ENCODE assay signal across 8 mouse cellular contexts in genomic region chr5:130256678-130257271, GRCm38 (mm10). TPM values are rescaled to one million over a fixed set of nuclear protein-coding genes. Genes with fewer than 3 reads are reported as not detected.
DNase-seq lines count a peak whose midpoint lies in the region; ATAC-seq and TF ChIP-seq lines count a peak whose summit lies in the region.

No protein-coding gene starts in this region.

- peak overlapping the region; percentile 76; the same call in 1 of the 2 replicates for H3K27ac ChIP-seq in heart, embryonic 11.5 days (ENCODE audit: low read depth, low read length)
- peak overlapping the region; percentile 86 for H3K27ac ChIP-seq in kidney, embryonic 16.5 days (ENCODE audit: low read length)
- H3K27ac ChIP-seq in liver, adult 2 months (replicated peaks; ENCODE audit: insufficient read depth, low read depth, low read length), result peak overlapping the region; percentile 42; the same call in 1 of the 2 replicates

- under 1% methylated on average over 25 of the region's 25 CpGs for WGBS in heart, embryonic 11.5 days (ENCODE audit: insufficient replicate concordance)
- whole genome bisulfite sequencing in kidney, embryonic 16.5 days, result under 1% methylated on average over 25 of the region's 25 CpGs
- under 1% methylated on average over 25 of the region's 25 CpGs for WGBS in liver, adult 2 months

- H3K9ac ChIP-seq in heart, embryonic 11.5 days (ENCODE audit: low read depth, low read length), result peak overlapping the region; percentile 81
- H3K9ac ChIP-seq in kidney, embryonic 16.5 days (replicated peaks; ENCODE audit: low read length), result peak overlapping the region; percentile 85
- peak overlapping the region; percentile 86 for H3K9ac ChIP-seq in liver, adult 2 months (ENCODE audit: low read depth, low read length)

- TF ChIP-seq CTCF in C2C12 (IDR thresholded peaks at IDR 0.05; ENCODE audit: control insufficient read depth, insufficient read depth, insufficient read length), result no peak
- TF ChIP-seq CTCF in brain, embryonic 14.5 days (IDR thresholded peaks at IDR 0.05; ENCODE audit: borderline replicate concordance, extremely low read depth, insufficient read depth, insufficient read length), result no peak
- TF ChIP-seq CTCF in liver, adult 2 months (IDR thresholded peaks at IDR 0.05; ENCODE audit: low read depth, low read length), result no peak

- peaks cover 24% of the 10 kb centered on the region for H3K36me3 ChIP-seq in C2C12 (ENCODE audit: control insufficient read depth, insufficient read depth)
- peaks cover 34% of the 10 kb centered on the region for H3K36me3 ChIP-seq in erythroblast, embryonic 14.5 days (ENCODE audit: control insufficient read depth)
- H3K36me3 ChIP-seq in heart, embryonic 11.5 days (ENCODE audit: control insufficient read depth, insufficient read depth, low read length), result peaks cover 5% of the 10 kb centered on the region
- H3K36me3 ChIP-seq in kidney, embryonic 16.5 days (ENCODE audit: insufficient read depth, low read length), result peaks cover 12% of the 10 kb centered on the region; the same call in 1 of the 2 replicates
- H3K36me3 ChIP-seq in liver, adult 2 months (ENCODE audit: control insufficient read depth, insufficient read depth, low read length), result peaks cover 18% of the 10 kb centered on the region; the same call in 1 of the 2 replicates
- peaks cover 19% of the 10 kb centered on the region for H3K36me3 ChIP-seq in myocyte (ENCODE audit: control insufficient read depth, insufficient read depth)
- no peaks in the 10 kb centered on the region; the same call in 1 of the 2 replicates for H3K36me3 ChIP-seq in splenic B cell, adult 2 months (ENCODE audit: control insufficient read depth, insufficient read depth, low read length, poor library complexity, severe bottlenecking)

- H3ac ChIP-seq in C2C12 (ENCODE audit: control insufficient read depth, insufficient read length, low read depth), result peak overlapping the region; percentile 97
- peak overlapping the region; percentile 38 for H3ac ChIP-seq in myocyte (ENCODE audit: control insufficient read depth, insufficient read length)

- H3K4me3 ChIP-seq in C2C12 (ENCODE audit: insufficient read depth, poor library complexity, severe bottlenecking), result peak overlapping the region; percentile 50
- H3K4me3 ChIP-seq in erythroblast, embryonic 14.5 days (replicated peaks), result peak overlapping the region; percentile 92
- peak overlapping the region; percentile 78 for H3K4me3 ChIP-seq in heart, embryonic 11.5 days (ENCODE audit: low read depth, low read length)
- H3K4me3 ChIP-seq in kidney, embryonic 16.5 days (ENCODE audit: low read length), result peak overlapping the region; percentile 74
- peak overlapping the region; percentile 90 for H3K4me3 ChIP-seq in liver, adult 2 months (ENCODE audit: insufficient read depth, low read depth, low read length)
- peak overlapping the region; percentile 99 for H3K4me3 ChIP-seq in myocyte

- DNase-seq in brain, embryonic 14.5 days (ENCODE audit: low read depth), result peak; percentile 99
- DNase-seq in liver, adult 2 months (ENCODE audit: extremely low read depth, low read depth, low spot score), result peak; percentile 96
- peak; percentile 96 for DNase-seq in splenic B cell, adult 2 months (ENCODE audit: low read depth, low spot score)

- peaks cover 57% of the 10 kb centered on the region for H3K79me2 ChIP-seq in C2C12 (ENCODE audit: control insufficient read depth, insufficient read depth)
- H3K79me2 ChIP-seq in liver, adult 2 months (ENCODE audit: control insufficient read depth, insufficient read depth, low read length), result peaks cover 9% of the 10 kb centered on the region; the same call in 1 of the 2 replicates
- H3K79me2 ChIP-seq in myocyte (ENCODE audit: control insufficient read depth, insufficient read depth), result peaks cover 41% of the 10 kb centered on the region

- H3K4me1 ChIP-seq in erythroblast, embryonic 14.5 days (ENCODE audit: control insufficient read depth), result peaks cover 43% of the 10 kb centered on the region
- peaks cover 7% of the 10 kb centered on the region for H3K4me1 ChIP-seq in heart, embryonic 11.5 days (ENCODE audit: control insufficient read depth, insufficient read depth, low read length)
- H3K4me1 ChIP-seq in kidney, embryonic 16.5 days (ENCODE audit: insufficient read depth, low read length), result peaks cover 14% of the 10 kb centered on the region
- H3K4me1 ChIP-seq in liver, adult 2 months (ENCODE audit: control insufficient read depth, insufficient read depth, low read length), result peaks cover 6% of the 10 kb centered on the region

- peak; percentile 90 for ATAC-seq in heart, embryonic 11.5 days (replicated peaks; ENCODE audit: insufficient number of reproducible peaks, low FRiP score, low TSS enrichment)
- peak; percentile 94 for ATAC-seq in kidney, embryonic 16.5 days (ENCODE audit: low FRiP score, low TSS enrichment)

- TF ChIP-seq POLR2A in brain, embryonic 14.5 days (IDR thresholded peaks at IDR 0.05; ENCODE audit: borderline replicate concordance, extremely low read depth, insufficient read depth, insufficient read length, poor library complexity, severe bottlenecking), result peak; percentile 49; the same call in 1 of the 2 replicates
- TF ChIP-seq POLR2A in liver, adult 2 months (IDR thresholded peaks at IDR 0.05; ENCODE audit: extremely low read depth, insufficient read depth, low read length), result peak; percentile 44; the same call in 1 of the 2 replicates
- peak; percentile 77 for TF ChIP-seq POLR2A in myocyte (IDR thresholded peaks at IDR 0.05; ENCODE audit: insufficient read length, low read depth)

- peaks cover 34% of the 10 kb centered on the region for H3K79me3 ChIP-seq in C2C12 (ENCODE audit: low read depth)

- no peaks in the 10 kb centered on the region for H3K9me3 ChIP-seq in erythroblast, embryonic 14.5 days (ENCODE audit: control insufficient read depth, low read length)
- H3K9me3 ChIP-seq in heart, embryonic 11.5 days (replicated peaks; ENCODE audit: control insufficient read depth, low read length), result no peaks in the 10 kb centered on the region
- H3K9me3 ChIP-seq in kidney, embryonic 16.5 days (ENCODE audit: low read length), result no peaks in the 10 kb centered on the region

- H3K4me2 ChIP-seq in heart, embryonic 11.5 days, result peak overlapping the region; percentile 87
- peak overlapping the region; percentile 74 for H3K4me2 ChIP-seq in kidney, embryonic 16.5 days (replicated peaks; ENCODE audit: low read depth, low read length)
- peak overlapping the region; percentile 100 for H3K4me2 ChIP-seq in myocyte (ENCODE audit: low read depth)

- H3K27me3 ChIP-seq in C2C12 (ENCODE audit: control insufficient read depth, insufficient read depth, insufficient read length) (no peaks in the 10 kb centered on the region), myocyte (ENCODE audit: control insufficient read depth, insufficient read depth, insufficient read length) (no peaks in the 10 kb centered on the region)
- no peaks in the 10 kb centered on the region for H3K27me3 ChIP-seq in erythroblast, embryonic 14.5 days (ENCODE audit: control insufficient read depth)
- no peaks in the 10 kb centered on the region for H3K27me3 ChIP-seq in heart, embryonic 11.5 days (ENCODE audit: control insufficient read depth, insufficient read depth, low read length)
- H3K27me3 ChIP-seq in kidney, embryonic 16.5 days (ENCODE audit: insufficient read depth, low read length), result no peaks in the 10 kb centered on the region
- no peaks in the 10 kb centered on the region for H3K27me3 ChIP-seq in liver, adult 2 months (ENCODE audit: control insufficient read depth, insufficient read depth, low read length)
- no peaks in the 10 kb centered on the region for H3K27me3 ChIP-seq in splenic B cell, adult 2 months (ENCODE audit: control insufficient read depth, insufficient read depth, low read length, poor library complexity, severe bottlenecking)

TF ChIP-seq in C2C12, 6 proteins besides CTCF, POLR2A, EP300 and RAD21:
- TF ChIP-seq MAX (IDR thresholded peaks at IDR 0.05) (peak; percentile 47), FOSL1 (IDR thresholded peaks at IDR 0.05; ENCODE audit: insufficient read depth, low read length, poor library complexity, severe bottlenecking) (no peak)

TF ChIP-seq in myocyte, 11 proteins besides CTCF, POLR2A, EP300 and RAD21:
- TF ChIP-seq E2F4 (IDR thresholded peaks at IDR 0.05; ENCODE audit: insufficient read depth) (peak; percentile 95), USF1 (IDR thresholded peaks at IDR 0.05; ENCODE audit: low read depth) (no peak), SRF (IDR thresholded peaks at IDR 0.05; ENCODE audit: control insufficient read depth, insufficient read length, low read depth) (peak; percentile 24), POLR2AphosphoS2 (IDR thresholded peaks at IDR 0.05; ENCODE audit: insufficient read length, low read depth) (peak; percentile 85)

RNA-seq across cellular contexts. Expression of gene Tyw1, which starts 1.4 kb away (rescaled TPM):
- 24.2 TPM for polyA plus RNA-seq in C2C12 (2012; fragmentation: generic; extraction: Trizol)
- polyA plus RNA-seq in brain, embryonic 14.5 days (2012; rRNA removed), result 15.8 and 18.8 TPM in 2 replicates
- 0.36 and 0.39 TPM in 2 replicates for polyA plus RNA-seq in erythroblast, embryonic 14.5 days (2012)
- 17.8 and 20.3 TPM in 2 replicates for polyA plus RNA-seq in heart, embryonic 11.5 days (2014; fragmentation: Nextera tagmentation; extraction: Ambion mirVana)
- 30.2 and 34.1 TPM in 2 replicates for polyA plus RNA-seq in kidney, embryonic 16.5 days (2015; fragmentation: Nextera tagmentation; extraction: Ambion mirVana)
- total RNA-seq in liver, adult 2 months (2014; rRNA removed), result 12.8 and 13.3 TPM in 2 replicates
- polyA plus RNA-seq in liver, adult 2 months (2012; rRNA removed), result 6.8 and 8.0 TPM in 2 replicates
- polyA plus RNA-seq in myocyte (2012; fragmentation: generic; extraction: Trizol), result 23.6 TPM

RNA-seq across cellular contexts. Expression of gene Sbds, which starts 1.4 kb away (rescaled TPM):
- 43.2 TPM for polyA plus RNA-seq in C2C12 (2012; fragmentation: generic; extraction: Trizol)
- 37.9 and 41.3 TPM in 2 replicates for polyA plus RNA-seq in brain, embryonic 14.5 days (2012; rRNA removed)
- 3.2 and 4.0 TPM in 2 replicates for polyA plus RNA-seq in erythroblast, embryonic 14.5 days (2012)
- polyA plus RNA-seq in heart, embryonic 11.5 days (2014; fragmentation: Nextera tagmentation; extraction: Ambion mirVana), result 58.2 and 61.1 TPM in 2 replicates
- 72.2 and 77.6 TPM in 2 replicates for polyA plus RNA-seq in kidney, embryonic 16.5 days (2015; fragmentation: Nextera tagmentation; extraction: Ambion mirVana)
- 36.9 and 42.5 TPM in 2 replicates for total RNA-seq in liver, adult 2 months (2014; rRNA removed)
- polyA plus RNA-seq in liver, adult 2 months (2012; rRNA removed), result 25.9 and 29.4 TPM in 2 replicates
- polyA plus RNA-seq in myocyte (2012; fragmentation: generic; extraction: Trizol), result 47.2 TPM

RNA-seq across cellular contexts. Expression of gene Tmem248, which starts 39.9 kb away (rescaled TPM):
- polyA plus RNA-seq in C2C12 (2012; fragmentation: generic; extraction: Trizol), result 26.9 TPM
- polyA plus RNA-seq in brain, embryonic 14.5 days (2012; rRNA removed), result 24.6 and 30.4 TPM in 2 replicates
- 6.8 and 7.8 TPM in 2 replicates for polyA plus RNA-seq in erythroblast, embryonic 14.5 days (2012)
- polyA plus RNA-seq in heart, embryonic 11.5 days (2014; fragmentation: Nextera tagmentation; extraction: Ambion mirVana), result 32.1 and 33.8 TPM in 2 replicates
- 33.4 and 35.1 TPM in 2 replicates for polyA plus RNA-seq in kidney, embryonic 16.5 days (2015; fragmentation: Nextera tagmentation; extraction: Ambion mirVana)
- 19.8 and 26.6 TPM in 2 replicates for total RNA-seq in liver, adult 2 months (2014; rRNA removed)
- polyA plus RNA-seq in liver, adult 2 months (2012; rRNA removed), result 28.9 and 34.3 TPM in 2 replicates
- 25.3 TPM for polyA plus RNA-seq in myocyte (2012; fragmentation: generic; extraction: Trizol)

Comparison
In these comparisons a context has a peak if more than half of its experiments do, and no peak if none do; other contexts are left out.
1. Peak in every context shown above with its lines: DNase-seq, ATAC-seq, H3K4me3 ChIP-seq and H3K27ac ChIP-seq.